In genomic region chr4:53451887-53452286, GRCm38 (mm10) we compare ENCODE assay signal across 8 mouse cellular contexts. TPM values are rescaled to one million over a fixed set of nuclear protein-coding genes. Genes with fewer than 3 reads are reported as not detected.
DNase-seq lines count a peak whose midpoint lies in the region; ATAC-seq lines count a peak whose summit lies in the region.

No protein-coding gene starts in this region.

- ATAC-seq in intestine, embryonic 14.5 days (replicated peaks; ENCODE audit: low FRiP score, low TSS enrichment, low read depth): peak; percentile 71; the same call in 1 of the 2 replicates
- 0 out of 2 replicates have a peak, but pooled peaks have one; percentile 34 for ATAC-seq in stomach, embryonic 14.5 days (ENCODE audit: insufficient number of reproducible peaks, insufficient read depth, low FRiP score, low read depth)
- ATAC-seq in monocyte, adult 5-6 weeks (replicated peaks; ENCODE audit: insufficient number of reproducible peaks, low FRiP score, low TSS enrichment, poor library complexity, severe bottlenecking): no peak

- H3K27ac ChIP-seq in intestine, embryonic 14.5 days (ENCODE audit: low read depth): no peak overlapping the region
- no peak overlapping the region for H3K27ac ChIP-seq in stomach, embryonic 14.5 days (ENCODE audit: low read length)

- H3K36me3 ChIP-seq in intestine, embryonic 14.5 days (ENCODE audit: control insufficient read depth, insufficient read depth, low read length): no peaks in the 10 kb centered on the region
- H3K36me3 ChIP-seq in stomach, embryonic 14.5 days (ENCODE audit: control insufficient read depth, insufficient read depth, low read length): no peaks in the 10 kb centered on the region

- H3K4me3 ChIP-seq in intestine, embryonic 14.5 days (ENCODE audit: low read depth, low read length): no peak overlapping the region
- H3K4me3 ChIP-seq in stomach, embryonic 14.5 days (ENCODE audit: low read depth, low read length): no peak overlapping the region

- no peaks in the 10 kb centered on the region for H3K27me3 ChIP-seq in intestine, embryonic 14.5 days (replicated peaks; ENCODE audit: control insufficient read depth, insufficient read depth, low read length)
- H3K27me3 ChIP-seq in stomach, embryonic 14.5 days (ENCODE audit: control insufficient read depth, insufficient read depth, low read length): no peaks in the 10 kb centered on the region

- H3K9me3 ChIP-seq in intestine, embryonic 14.5 days (ENCODE audit: control insufficient read depth, low read length): no peaks in the 10 kb centered on the region
- no peaks in the 10 kb centered on the region for H3K9me3 ChIP-seq in stomach, embryonic 14.5 days (ENCODE audit: control insufficient read depth, low read depth, low read length)

- no peak overlapping the region for H3K9ac ChIP-seq in intestine, embryonic 14.5 days (ENCODE audit: low read length)
- H3K9ac ChIP-seq in stomach, embryonic 14.5 days (replicated peaks; ENCODE audit: low read depth, low read length): no peak overlapping the region

- WGBS in intestine, embryonic 14.5 days: 53% methylated on average over 4 of the region's 4 CpGs
- WGBS in stomach, embryonic 14.5 days: 50% methylated on average over 4 of the region's 4 CpGs

- H3K4me1 ChIP-seq in intestine, embryonic 14.5 days (replicated peaks; ENCODE audit: control insufficient read depth, insufficient read depth, low read length): peaks cover 15% of the 10 kb centered on the region
- H3K4me1 ChIP-seq in stomach, embryonic 14.5 days (ENCODE audit: control insufficient read depth, insufficient read depth, low read length): peaks cover 11% of the 10 kb centered on the region

- peak; percentile 25 to 34 for DNase-seq in cerebellum, postnatal 36 days
- DNase-seq in cerebellum, adult 11-12 months: no peak
- peak; percentile 89 for DNase-seq in 3T3-L1 (ENCODE audit: low read depth, low spot score)
- peak; percentile 61 to 74 for DNase-seq in adrenal gland, postnatal 36 days
- DNase-seq in intestine, embryonic 14.5 days (ENCODE audit: low spot score): no peak
- no peak for DNase-seq in right cerebral cortex, postnatal 4 days

- no peak overlapping the region for H3K4me2 ChIP-seq in intestine, embryonic 14.5 days (ENCODE audit: low read length)
- no peak overlapping the region for H3K4me2 ChIP-seq in stomach, embryonic 14.5 days (replicated peaks; ENCODE audit: low read depth, low read length)

RNA-seq across cellular contexts. Expression of gene Slc44a1, which starts 11.7 kb away (rescaled TPM):
- total RNA-seq in adrenal gland, postnatal 36 days (2021): 100 to 1,000 TPM; 111 to 116 TPM
- polyA plus RNA-seq in intestine, embryonic 14.5 days (2014; fragmentation: Nextera tagmentation; extraction: Ambion mirVana): 64.5 and 75.1 TPM in 2 replicates
- polyA plus RNA-seq in stomach, embryonic 14.5 days (2014; fragmentation: Nextera tagmentation; extraction: Ambion mirVana): 39.4 and 60.7 TPM in 2 replicates
- 11.0 to 21.2 TPM (median 12.1 TPM) in 3 replicates for total RNA-seq in monocyte, adult 5-6 weeks (2017)

Comparison
In these comparisons a context has a peak if more than half of its experiments do, and no peak if none do; other contexts are left out.
1. DNase-seq: peak in cerebellum, postnatal 36 days (2 of 2), 3T3-L1 (single experiment) and adrenal gland, postnatal 36 days (2 of 2); none in cerebellum, adult 11-12 months (single experiment), intestine, embryonic 14.5 days (single experiment) and right cerebral cortex, postnatal 4 days (single experiment).